ENCODE assay signal across 21 mouse cellular contexts in genomic region chr14:50868211-50868610, GRCm38 (mm10). TPM values are rescaled to one million over a fixed set of nuclear protein-coding genes. Genes with fewer than 3 reads are reported as not detected.
A peak's percentile ranks its signal among the peaks of the same experiment; 100 is the strongest.
DNase-seq lines count a peak whose midpoint lies in the region; TF ChIP-seq lines count a peak whose summit lies in the region.
"Had no signal": no experiment of that assay in that cellular context is flagged by ENCODE, and none has a peak within 500 bp of the region (broad histone marks: within the 10 kb centered on the region; RNA-seq: fewer than 3 reads in every experiment).

No protein-coding gene starts in this region.

- H3K4me3 ChIP-seq in heart, embryonic 10.5 days, result no peak overlapping the region
- no peak overlapping the region for H3K4me3 ChIP-seq in macrophage (ENCODE audit: inconsistent target)
- no peak overlapping the region for H3K4me3 ChIP-seq in small intestine, adult 2 months (ENCODE audit: low read depth, low read length)
- H3K4me3 ChIP-seq: embryonic facial prominence, embryonic 13.5 days; embryonic facial prominence, embryonic 15.5 days; erythroblast, embryonic 14.5 days; forebrain, embryonic 10.5 days; forebrain, embryonic 12.5 days had no signal

- H3K27ac ChIP-seq in heart, embryonic 10.5 days, result no peak overlapping the region
- H3K27ac ChIP-seq in macrophage, result peak overlapping the region; percentile 84
- H3K27ac ChIP-seq in small intestine, adult 2 months (ENCODE audit: insufficient read depth, low read depth, low read length), result 0 out of 2 replicates have a peak overlapping the region, but pooled peaks have one; percentile 11
- H3K27ac ChIP-seq: embryonic facial prominence, embryonic 13.5 days; embryonic facial prominence, embryonic 15.5 days; forebrain, embryonic 10.5 days; forebrain, embryonic 12.5 days had no signal

- no peak for TF ChIP-seq POLR2A in small intestine, adult 2 months (IDR thresholded peaks at IDR 0.05; ENCODE audit: low read depth, low read length)

- TF ChIP-seq CTCF in small intestine, adult 2 months (IDR thresholded peaks at IDR 0.05; ENCODE audit: extremely low read depth, insufficient read length, insufficient replicate concordance, low read depth, low read length), result no peak

- peaks cover 56% of the 10 kb centered on the region for H3K79me2 ChIP-seq in macrophage (ENCODE audit: inconsistent target)

- peaks cover 3% of the 10 kb centered on the region for H3K4me1 ChIP-seq in heart, embryonic 10.5 days
- peaks cover 22% of the 10 kb centered on the region; the same call in 1 of the 2 replicates for H3K4me1 ChIP-seq in small intestine, adult 2 months (ENCODE audit: control insufficient read depth, insufficient read depth, insufficient read length, low read length)

- H3K27me3 ChIP-seq in heart, embryonic 10.5 days (ENCODE audit: insufficient read depth, poor library complexity, severe bottlenecking), result no peaks in the 10 kb centered on the region
- no peaks in the 10 kb centered on the region for H3K27me3 ChIP-seq in small intestine, adult 2 months (ENCODE audit: control insufficient read depth, insufficient read depth, low read length)
- H3K27me3 ChIP-seq: embryonic facial prominence, embryonic 13.5 days; embryonic facial prominence, embryonic 15.5 days; forebrain, embryonic 12.5 days had no signal

- peak; percentile 72 for DNase-seq in heart, embryonic 10.5 days (ENCODE audit: low spot score)
- DNase-seq in heart, adult 9 months (ENCODE audit: low spot score in 2 of 2), result no peak
- no peak for DNase-seq in lung, postnatal 14 days
- DNase-seq: adrenal gland, adult 2 months; adrenal gland, postnatal 10 days; adrenal gland, postnatal 25 days; cerebellum, adult 11 months; cerebellum, adult 18-20 months; cerebellum, adult 8-10 months; cerebellum, adult 9-11 months; cerebellum, postnatal 14 days; cerebellum, postnatal 36 days; embryo, embryonic 11 days had no signal

- no peaks in the 10 kb centered on the region for H3K9me3 ChIP-seq in heart, embryonic 10.5 days
- H3K9me3 ChIP-seq: embryonic facial prominence, embryonic 13.5 days; embryonic facial prominence, embryonic 15.5 days; forebrain, embryonic 10.5 days; forebrain, embryonic 12.5 days had no signal

- peaks cover 18% of the 10 kb centered on the region; the same call in 1 of the 2 replicates for H3K36me3 ChIP-seq in heart, embryonic 10.5 days
- peaks cover 20% of the 10 kb centered on the region; the same call in 1 of the 2 replicates for H3K36me3 ChIP-seq in macrophage (ENCODE audit: inconsistent target)
- peaks cover 32% of the 10 kb centered on the region for H3K36me3 ChIP-seq in small intestine, adult 2 months (ENCODE audit: control insufficient read depth, insufficient read depth, low read length)
- H3K36me3 ChIP-seq: embryonic facial prominence, embryonic 13.5 days; embryonic facial prominence, embryonic 15.5 days; forebrain, embryonic 10.5 days; forebrain, embryonic 12.5 days had no signal

- WGBS in heart, embryonic 10.5 days, result 71% methylated on average over 4 of the region's 4 CpGs
- WGBS in macrophage (ENCODE audit: missing documents), result 94% methylated on average over 4 of the region's 4 CpGs
- WGBS in small intestine, adult 2 months, result 88% methylated on average over 4 of the region's 4 CpGs

RNA-seq across cellular contexts. Expression of gene Tep1, which starts 2.1 kb away (rescaled TPM):
- polyA plus RNA-seq in heart, embryonic 10.5 days (2016; fragmentation: Nextera tagmentation; extraction: Ambion mirVana), result 4.6 and 6.2 TPM in 2 replicates
- 100 to 1,000 TPM in 25 of 26 experiments, 10 to 100 TPM in 1; 88.0 to 637 (median 395) TPM for total RNA-seq in macrophage (2018; cell fraction: chromatin; rRNA removed)
- total RNA-seq in macrophage (2018; cell fraction: cytosol; rRNA removed), result 100 to 1,000 TPM in 21 of 26 experiments, 10 to 100 TPM in 5; 72.3 to 155 (median 121) TPM
- 100 to 1,000 TPM in 24 of 26 experiments, 10 to 100 TPM in 2; 66.3 to 383 (median 272) TPM for total RNA-seq in macrophage (2018; cell fraction: nucleus; rRNA removed)
- 54.3 to 116 TPM (median 85.4 TPM) in 3 replicates for polyA plus RNA-seq in macrophage (2018)
- polyA plus RNA-seq in small intestine, adult 2 months (2012; rRNA removed), result 48.1 and 105 TPM in 2 replicates
- polyA plus RNA-seq: erythroblast, embryonic 14.5 days had no signal

RNA-seq across cellular contexts. Expression of gene Klhl33, which starts 29.1 kb away (rescaled TPM):
- 0.19 TPM in 1 of 2 replicates, not detected in the other for polyA plus RNA-seq in heart, embryonic 10.5 days (2016; fragmentation: Nextera tagmentation; extraction: Ambion mirVana)
- 1 to 10 TPM in 2 of 26 experiments, under 1 TPM in 15, not detected in 9; 0.13 to 1.2 (median 0.41) TPM for total RNA-seq in macrophage (2018; cell fraction: chromatin; rRNA removed)
- under 1 TPM in 23 of 26 experiments, not detected in 3; 0.03 to 0.32 (median 0.09) TPM for total RNA-seq in macrophage (2018; cell fraction: cytosol; rRNA removed)
- 1 to 10 TPM in 1 of 26 experiments, under 1 TPM in 20, not detected in 5; 0.09 to 2.2 (median 0.29) TPM for total RNA-seq in macrophage (2018; cell fraction: nucleus; rRNA removed)
- polyA plus RNA-seq in macrophage (2018), result 0.10 to 0.34 TPM in 2 of 3 replicates, not detected in the other
- 0.29 and 1.7 TPM in 2 replicates for polyA plus RNA-seq in small intestine, adult 2 months (2012; rRNA removed)
- total RNA-seq: MEL had no signal
- polyA plus RNA-seq: erythroblast, embryonic 14.5 days had no signal

RNA-seq across cellular contexts. Expression of gene Osgep, which starts 56.5 kb away (rescaled TPM):
- 132 and 145 TPM in 2 replicates for polyA plus RNA-seq in heart, embryonic 10.5 days (2016; fragmentation: Nextera tagmentation; extraction: Ambion mirVana)
- 10 to 100 TPM in 24 of 26 experiments, 1 to 10 TPM in 2; 7.4 to 46.8 (median 26.2) TPM for total RNA-seq in macrophage (2018; cell fraction: chromatin; rRNA removed)
- total RNA-seq in macrophage (2018; cell fraction: cytosol; rRNA removed), result 10 to 100 TPM; 30.9 to 54.7 (median 37.9) TPM
- 10 to 100 TPM in 24 of 26 experiments, 1 to 10 TPM in 2; 9.4 to 31.7 (median 18.9) TPM for total RNA-seq in macrophage (2018; cell fraction: nucleus; rRNA removed)
- 56.9 to 68.6 TPM (median 67.4 TPM) in 3 replicates for polyA plus RNA-seq in macrophage (2018)
- 65.0 and 97.3 TPM in 2 replicates for polyA plus RNA-seq in small intestine, adult 2 months (2012; rRNA removed)

RNA-seq across cellular contexts. Expression of gene Apex1, which starts 56.6 kb away (rescaled TPM):
- polyA plus RNA-seq in heart, embryonic 10.5 days (2016; fragmentation: Nextera tagmentation; extraction: Ambion mirVana), result 220 and 306 TPM in 2 replicates
- 10 to 100 TPM in 1 of 26 experiments, 1 to 10 TPM in 25; 1.3 to 13.7 (median 4.0) TPM for total RNA-seq in macrophage (2018; cell fraction: chromatin; rRNA removed)
- total RNA-seq in macrophage (2018; cell fraction: cytosol; rRNA removed), result 10 to 100 TPM; 14.0 to 29.3 (median 21.1) TPM
- total RNA-seq in macrophage (2018; cell fraction: nucleus; rRNA removed), result 10 to 100 TPM in 5 of 26 experiments, 1 to 10 TPM in 21; 3.2 to 20.0 (median 6.8) TPM
- polyA plus RNA-seq in macrophage (2018), result 33.4 to 83.1 TPM (median 37.9 TPM) in 3 replicates
- polyA plus RNA-seq in small intestine, adult 2 months (2012; rRNA removed), result 9.6 and 20.0 TPM in 2 replicates
